Mouse (Mus musculus): ENCODE measurements around the gene Prkcd. TPM values are rescaled to one million over a fixed set of nuclear protein-coding genes. Genes with fewer than 3 reads are reported as not detected.
A peak's percentile ranks its signal among the peaks of the same experiment; 100 is the strongest.

Prkcd gene
- polyA plus RNA-seq, 1 experiment: 80.6 TPM

DNA sequence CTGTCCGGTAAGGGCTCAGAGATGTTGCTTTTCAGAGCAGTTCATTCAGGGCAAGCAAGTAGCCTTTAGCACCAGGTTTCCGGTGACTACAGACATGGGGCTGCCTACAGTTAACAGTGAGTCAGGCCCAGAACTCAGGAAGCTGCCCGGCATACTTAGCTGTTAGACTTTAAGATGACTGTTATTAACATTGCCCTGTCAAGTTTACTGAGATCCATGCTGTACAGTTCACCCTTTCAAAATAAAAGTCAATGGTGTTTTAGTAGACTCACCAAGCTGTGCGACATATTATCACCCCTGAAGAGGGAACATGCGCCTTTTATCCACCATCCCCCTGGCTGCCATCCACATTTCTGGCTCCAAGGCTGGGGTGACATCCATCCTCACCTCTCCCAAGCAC lies 49.8 kb downstream of the Prkcd start:
- no peak overlapping the region for H3K4me3 ChIP-seq (ENCODE audit: insufficient read depth, low read depth, low read length)
- no peaks in the 10 kb centered on the region for H3K4me1 ChIP-seq (ENCODE audit: control insufficient read depth, insufficient read depth, low read length)
- DNase-seq: no peak
- H3K27ac ChIP-seq (ENCODE audit: insufficient read depth, low read depth, low read length): no peak overlapping the region
- no peaks in the 10 kb centered on the region for H3K27me3 ChIP-seq (replicated peaks; ENCODE audit: control insufficient read depth, insufficient read depth, low read length)
- 47% methylated on average over 5 of the region's 5 CpGs for WGBS
- TF ChIP-seq POLR2A (IDR thresholded peaks at IDR 0.05; ENCODE audit: low read depth, low read length): no peak
- TF ChIP-seq CTCF (conservative IDR thresholded peaks at IDR 0.05; ENCODE audit: insufficient read depth, insufficient read length, low read depth, low read length): no peak
- no peaks in the 10 kb centered on the region for H3K36me3 ChIP-seq (ENCODE audit: control insufficient read depth, insufficient read depth, low read length)

DNA sequence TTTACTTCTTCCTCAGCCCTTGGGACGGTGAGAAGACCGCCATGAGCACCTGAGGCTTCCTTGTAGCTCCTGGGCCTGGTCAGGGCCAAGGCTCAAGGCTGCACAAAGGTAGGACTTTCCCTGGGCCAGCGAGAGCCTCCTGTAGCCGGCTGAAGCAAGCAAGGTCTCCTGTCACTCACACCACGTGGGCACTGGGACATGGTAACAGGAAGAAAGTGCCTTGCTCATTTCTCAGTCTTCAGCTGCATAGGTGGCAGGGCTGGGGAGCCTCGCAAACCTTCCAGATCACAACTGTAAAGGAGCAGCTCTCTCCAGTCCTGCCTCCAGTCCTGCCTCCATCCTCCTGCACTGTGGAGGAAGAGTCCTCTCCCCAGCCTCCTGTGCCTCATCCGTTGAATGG lies 50.2 kb downstream of the Prkcd start:
- TF ChIP-seq CTCF (conservative IDR thresholded peaks at IDR 0.05; ENCODE audit: insufficient read depth, insufficient read length, low read depth, low read length): no peak
- no peak for TF ChIP-seq POLR2A (IDR thresholded peaks at IDR 0.05; ENCODE audit: low read depth, low read length)
- H3K4me3 ChIP-seq (ENCODE audit: insufficient read depth, low read depth, low read length): no peak overlapping the region
- no peaks in the 10 kb centered on the region for H3K4me1 ChIP-seq (ENCODE audit: control insufficient read depth, insufficient read depth, low read length)
- H3K27me3 ChIP-seq (replicated peaks; ENCODE audit: control insufficient read depth, insufficient read depth, low read length): no peaks in the 10 kb centered on the region
- H3K36me3 ChIP-seq (ENCODE audit: control insufficient read depth, insufficient read depth, low read length): 0 out of 2 replicates have a peak, but pooled peaks cover 1% of the 10 kb centered on the region
- DNase-seq: no peak
- no peak overlapping the region for H3K27ac ChIP-seq (ENCODE audit: insufficient read depth, low read depth, low read length)
- 63% methylated on average over 7 of the region's 7 CpGs for WGBS

DNA sequence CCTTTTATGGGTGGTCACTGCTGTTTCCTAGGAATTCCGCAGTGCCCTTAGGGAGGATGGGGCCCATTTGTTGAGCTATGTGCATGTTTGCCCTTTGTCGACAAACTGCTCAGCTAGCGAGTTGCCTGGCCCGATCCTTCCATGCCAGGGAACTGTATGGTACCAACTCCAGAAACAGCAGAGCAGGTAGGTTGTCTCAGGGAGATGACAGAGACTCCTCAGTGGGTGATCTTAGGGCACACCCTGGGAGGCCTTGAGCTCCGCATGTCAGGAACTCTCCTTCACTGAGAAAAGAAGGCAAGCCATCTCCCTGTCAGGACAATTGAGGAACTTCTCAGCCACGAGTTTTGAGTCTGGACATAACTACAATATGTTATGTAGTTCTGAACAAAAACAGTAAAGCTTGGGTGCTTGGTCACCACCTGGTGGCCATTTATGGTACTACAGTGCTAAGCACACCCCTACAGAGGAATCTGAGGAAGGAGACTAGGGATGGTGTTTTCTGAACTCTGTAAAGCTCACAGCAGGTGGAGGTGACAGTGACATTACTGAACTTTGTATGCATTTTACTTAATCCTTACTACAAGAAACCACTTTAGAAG lies 51.9 kb downstream of the Prkcd start:
- Histone ChIP-seq H3K27me3 (replicated peaks; ENCODE audit: control insufficient read depth, insufficient read depth, low read length) (no peaks in the 10 kb centered on the region), H3K4me1 (ENCODE audit: control insufficient read depth, insufficient read depth, low read length) (no peaks in the 10 kb centered on the region), H3K36me3 (ENCODE audit: control insufficient read depth, insufficient read depth, low read length) (0 out of 2 replicates have a peak, but pooled peaks cover 1% of the 10 kb centered on the region), H3K27ac (ENCODE audit: insufficient read depth, low read depth, low read length) (no peak overlapping the region), H3K4me3 (ENCODE audit: insufficient read depth, low read depth, low read length) (no peak overlapping the region)
- TF ChIP-seq CTCF (conservative IDR thresholded peaks at IDR 0.05; ENCODE audit: insufficient read depth, insufficient read length, low read depth, low read length): peak; percentile 65
- no peak for TF ChIP-seq POLR2A (IDR thresholded peaks at IDR 0.05; ENCODE audit: low read depth, low read length)
- peak; percentile 81 for DNase-seq
- 54% methylated on average over 6 of the region's 6 CpGs for WGBS

DNA sequence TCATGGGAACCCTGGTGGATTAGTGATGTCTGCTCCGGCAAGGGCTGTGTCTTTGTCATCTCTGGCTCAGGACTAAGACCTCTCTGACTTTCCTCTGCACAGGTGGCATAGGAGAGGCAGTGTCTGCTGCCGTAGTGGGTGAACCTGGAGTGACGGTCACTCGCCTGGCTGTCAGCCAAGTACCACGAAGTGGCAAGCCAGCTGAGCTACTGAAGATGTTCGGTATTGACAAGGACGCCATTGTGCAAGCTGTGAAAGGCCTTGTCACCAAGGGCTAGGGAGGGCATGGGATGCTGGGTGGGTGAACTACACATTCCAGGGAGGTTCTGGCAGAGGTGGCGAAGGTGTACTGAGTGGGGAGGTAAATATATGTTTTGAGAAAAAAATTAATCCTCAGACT lies 52.8 kb downstream of the Prkcd start:
- WGBS: 54% methylated on average over 8 of the region's 8 CpGs
- no peak overlapping the region for H3K27ac ChIP-seq (ENCODE audit: insufficient read depth, low read depth, low read length)
- TF ChIP-seq CTCF (conservative IDR thresholded peaks at IDR 0.05; ENCODE audit: insufficient read depth, insufficient read length, low read depth, low read length) (no peak), POLR2A (IDR thresholded peaks at IDR 0.05; ENCODE audit: low read depth, low read length) (no peak)

DNA sequence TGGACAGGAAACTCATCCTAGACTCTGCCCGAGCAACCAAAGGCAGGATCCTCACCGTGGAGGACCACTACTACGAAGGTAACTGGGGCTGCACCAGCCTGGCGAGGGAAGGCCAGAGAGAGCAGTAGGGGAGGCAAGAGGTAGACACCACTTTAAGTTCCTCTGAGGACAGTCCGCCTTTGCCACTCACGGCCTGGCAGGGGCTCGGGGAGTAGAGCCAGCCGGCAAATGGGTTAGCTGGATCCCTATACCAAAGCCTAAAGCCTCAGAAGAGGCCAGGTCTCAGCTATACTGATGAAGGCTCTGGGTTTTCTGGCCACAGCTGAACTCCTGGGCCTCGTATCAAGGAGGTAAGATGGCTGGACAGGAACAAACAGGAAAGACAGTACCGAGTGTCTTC lies 53.8 kb downstream of the Prkcd start:
- Histone ChIP-seq H3K27ac (ENCODE audit: insufficient read depth, low read depth, low read length) (no peak overlapping the region), H3K4me3 (ENCODE audit: insufficient read depth, low read depth, low read length) (no peak overlapping the region), H3K4me1 (ENCODE audit: control insufficient read depth, insufficient read depth, low read length) (no peaks in the 10 kb centered on the region), H3K36me3 (ENCODE audit: control insufficient read depth, insufficient read depth, low read length) (peaks cover 3% of the 10 kb centered on the region; the same call in 1 of the 2 replicates), H3K27me3 (replicated peaks; ENCODE audit: control insufficient read depth, insufficient read depth, low read length) (no peaks in the 10 kb centered on the region)
- 86% methylated on average over 10 of the region's 10 CpGs for WGBS
- no peak for TF ChIP-seq CTCF (conservative IDR thresholded peaks at IDR 0.05; ENCODE audit: insufficient read depth, insufficient read length, low read depth, low read length)
- no peak for TF ChIP-seq POLR2A (IDR thresholded peaks at IDR 0.05; ENCODE audit: low read depth, low read length)
- no peak for DNase-seq

More for the DNA sequence above, 52.8 kb downstream of the Prkcd start:
- no peaks in the 10 kb centered on the region for H3K27me3 ChIP-seq (replicated peaks; ENCODE audit: control insufficient read depth, insufficient read depth, low read length)
- H3K4me3 ChIP-seq (ENCODE audit: insufficient read depth, low read depth, low read length): no peak overlapping the region
- DNase-seq: no peak
- no peaks in the 10 kb centered on the region for H3K4me1 ChIP-seq (ENCODE audit: control insufficient read depth, insufficient read depth, low read length)
- peaks cover 3% of the 10 kb centered on the region; the same call in 1 of the 2 replicates for H3K36me3 ChIP-seq (ENCODE audit: control insufficient read depth, insufficient read depth, low read length)

DNA sequence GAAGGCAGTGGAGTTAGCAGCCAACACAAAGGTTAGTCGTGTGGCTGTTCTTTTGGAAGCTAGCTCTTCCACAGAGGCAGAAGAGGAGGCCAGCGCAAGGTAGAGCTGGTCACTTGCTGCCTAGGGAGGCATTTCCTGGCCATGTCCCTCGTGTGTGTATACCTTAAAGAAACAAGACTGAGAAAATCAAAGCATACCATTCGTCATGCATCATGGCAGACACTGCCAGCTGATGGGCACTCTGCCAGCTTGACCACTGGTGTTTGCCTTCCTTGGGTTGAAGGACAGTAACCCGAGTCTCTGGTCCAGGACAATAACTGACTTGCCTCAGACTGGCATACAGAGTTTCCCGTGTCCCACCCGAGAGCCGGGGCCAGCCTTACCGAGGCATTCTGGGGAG lies 55.7 kb downstream of the Prkcd start:
- peaks cover 3% of the 10 kb centered on the region; the same call in 1 of the 2 replicates for H3K36me3 ChIP-seq (ENCODE audit: control insufficient read depth, insufficient read depth, low read length)
- no peaks in the 10 kb centered on the region for H3K27me3 ChIP-seq (replicated peaks; ENCODE audit: control insufficient read depth, insufficient read depth, low read length)
- WGBS: 44% methylated on average over 9 of the region's 9 CpGs
- H3K4me1 ChIP-seq (ENCODE audit: control insufficient read depth, insufficient read depth, low read length): 0 out of 2 replicates have a peak, but pooled peaks cover 2% of the 10 kb centered on the region
- no peak overlapping the region for H3K4me3 ChIP-seq (ENCODE audit: insufficient read depth, low read depth, low read length)
- no peak for DNase-seq
- H3K27ac ChIP-seq (ENCODE audit: insufficient read depth, low read depth, low read length): no peak overlapping the region
- TF ChIP-seq POLR2A (IDR thresholded peaks at IDR 0.05; ENCODE audit: low read depth, low read length): no peak
- no peak for TF ChIP-seq CTCF (conservative IDR thresholded peaks at IDR 0.05; ENCODE audit: insufficient read depth, insufficient read length, low read depth, low read length)

DNA sequence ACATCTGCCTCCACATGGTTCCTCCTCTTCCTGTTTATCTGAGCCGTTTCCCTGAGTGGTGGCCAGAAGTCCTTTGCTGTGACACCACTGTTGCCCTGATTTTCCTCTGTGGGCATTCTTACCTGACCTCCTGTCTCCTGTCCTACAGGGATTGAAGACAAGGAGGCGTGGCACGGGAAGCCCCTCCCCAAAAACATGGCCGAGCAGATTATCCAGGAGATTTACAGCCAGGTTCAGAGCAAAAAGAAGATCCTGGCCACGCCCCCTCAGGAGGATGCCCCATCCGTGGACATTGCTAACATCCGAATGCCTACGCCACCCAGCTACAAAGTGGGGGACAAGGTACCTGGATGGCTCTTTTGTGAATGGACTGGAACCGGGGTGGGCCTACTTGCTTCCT lies 58.0 kb downstream of the Prkcd start:
- H3K36me3 ChIP-seq (ENCODE audit: control insufficient read depth, insufficient read depth, low read length): peaks cover 3% of the 10 kb centered on the region; the same call in 1 of the 2 replicates
- no peak for TF ChIP-seq POLR2A (IDR thresholded peaks at IDR 0.05; ENCODE audit: low read depth, low read length)
- TF ChIP-seq CTCF (conservative IDR thresholded peaks at IDR 0.05; ENCODE audit: insufficient read depth, insufficient read length, low read depth, low read length): no peak
- no peak overlapping the region for H3K27ac ChIP-seq (ENCODE audit: insufficient read depth, low read depth, low read length)
- no peak for DNase-seq
- no peaks in the 10 kb centered on the region for H3K27me3 ChIP-seq (replicated peaks; ENCODE audit: control insufficient read depth, insufficient read depth, low read length)
- no peak overlapping the region for H3K4me3 ChIP-seq (ENCODE audit: insufficient read depth, low read depth, low read length)
- 86% methylated on average over 9 of the region's 9 CpGs for whole genome bisulfite sequencing
- H3K4me1 ChIP-seq (ENCODE audit: control insufficient read depth, insufficient read depth, low read length): peaks cover 14% of the 10 kb centered on the region; the same call in 1 of the 2 replicates

Data from kidney, adult 2 months (tissue).